Mouse (Mus musculus): ENCODE results near the gene Eif4g1. TPM values are rescaled to one million over a fixed set of nuclear protein-coding genes. Genes with fewer than 3 reads are reported as not detected.

Eif4g1 gene
- polyA plus RNA-seq, 1 experiment from 2014 or later, result 204 TPM

Other genes starting within 250 kb of the Eif4g1 start
- 85.1 and 92.7 TPM in 2 replicates for gene Abcc5, start 241.9 kb upstream of the Eif4g1 start, polyA plus RNA-seq (2016; fragmentation: Nextera tagmentation; extraction: Ambion mirVana)
- 140 and 144 TPM in 2 replicates for gene Eif2b5, start 169.5 kb upstream of the Eif4g1 start, polyA plus RNA-seq (2016; fragmentation: Nextera tagmentation; extraction: Ambion mirVana)
- 27.8 and 35.3 TPM in 2 replicates for gene Dvl3, start 151.3 kb upstream of the Eif4g1 start, polyA plus RNA-seq (2016; fragmentation: Nextera tagmentation; extraction: Ambion mirVana)
- 616 and 634 TPM in 2 replicates for gene Ap2m1, start 132.8 kb upstream of the Eif4g1 start, polyA plus RNA-seq (2016; fragmentation: Nextera tagmentation; extraction: Ambion mirVana)
- gene Abcf3, start 119.7 kb upstream of the Eif4g1 start, polyA plus RNA-seq (2016; fragmentation: Nextera tagmentation; extraction: Ambion mirVana), result 68.9 and 69.8 TPM in 2 replicates
- gene Vwa5b2, start 78.8 kb upstream of the Eif4g1 start, polyA plus RNA-seq (2016; fragmentation: Nextera tagmentation; extraction: Ambion mirVana), result 0.93 and 1.2 TPM in 2 replicates
- gene Eef1akmt4, start 56.7 kb upstream of the Eif4g1 start, polyA plus RNA-seq (2016; fragmentation: Nextera tagmentation; extraction: Ambion mirVana), result 32.7 and 36.6 TPM in 2 replicates
- not detected in 2 replicates for gene Gm49333, start 56.7 kb upstream of the Eif4g1 start, polyA plus RNA-seq (2016; fragmentation: Nextera tagmentation; extraction: Ambion mirVana)
- gene Alg3, start 56.6 kb upstream of the Eif4g1 start, polyA plus RNA-seq (2016; fragmentation: Nextera tagmentation; extraction: Ambion mirVana), result 35.5 and 42.5 TPM in 2 replicates
- 1.1 and 1.2 TPM in 2 replicates for gene Camk2n2, start 47.0 kb upstream of the Eif4g1 start, polyA plus RNA-seq (2016; fragmentation: Nextera tagmentation; extraction: Ambion mirVana)
- gene Ece2, start 38.5 kb upstream of the Eif4g1 start, polyA plus RNA-seq (2016; fragmentation: Nextera tagmentation; extraction: Ambion mirVana), result 5.9 TPM in 2 replicates
- 414 and 424 TPM in 2 replicates for gene Psmd2, start 16.7 kb upstream of the Eif4g1 start, polyA plus RNA-seq (2016; fragmentation: Nextera tagmentation; extraction: Ambion mirVana)
- gene Fam131a, start 24.9 kb downstream of the Eif4g1 start, polyA plus RNA-seq (2016; fragmentation: Nextera tagmentation; extraction: Ambion mirVana), result 5.3 and 7.4 TPM in 2 replicates
- 114 and 118 TPM in 2 replicates for gene Polr2h, start 49.4 kb downstream of the Eif4g1 start, polyA plus RNA-seq (2016; fragmentation: Nextera tagmentation; extraction: Ambion mirVana)
- gene Clcn2, start 49.4 kb downstream of the Eif4g1 start, polyA plus RNA-seq (2016; fragmentation: Nextera tagmentation; extraction: Ambion mirVana), result 31.1 and 31.9 TPM in 2 replicates
- 5.0 and 5.1 TPM in 2 replicates for gene Chrd, start 64.8 kb downstream of the Eif4g1 start, polyA plus RNA-seq (2016; fragmentation: Nextera tagmentation; extraction: Ambion mirVana)
- gene Thpo, start 66.2 kb downstream of the Eif4g1 start, polyA plus RNA-seq (2016; fragmentation: Nextera tagmentation; extraction: Ambion mirVana), result 0.48 and 0.56 TPM in 2 replicates